Mouse (Mus musculus) frontal cortex, adult (tissue): ENCODE results near the gene Tmem170b.
A peak's percentile ranks its signal among the peaks of the same experiment; 100 is the strongest.

ENCODE experiments used
- ATAC-seq: cut with Nextera tagmentation; 2 replicates; pipeline ENCODE4 v1.9.2; 2017; ENCODE audit warnings: mild to moderate bottlenecking, moderate library complexity, mixed read lengths; ENCODE audit not compliant: low TSS enrichment

The Tmem170b gene

GRCm38 (mm10) chr13:41614539-41614938, 8.8 kb downstream of the Tmem170b start:
- no peak for ATAC-seq

- ATAC-seq: no peak
Observed at GRCm38 (mm10) chr13:41614982-41615381, 9.3 kb downstream of the Tmem170b start.

GRCm38 (mm10) chr13:41619470-41619869, 13.8 kb downstream of the Tmem170b start:
- no peak for ATAC-seq

- ATAC-seq: no peak
Observed at GRCm38 (mm10) chr13:41620132-41620531, 14.4 kb downstream of the Tmem170b start.

GRCm38 (mm10) chr13:41624123-41624522, 18.4 kb downstream of the Tmem170b start:
- ATAC-seq: no peak

- no peak for ATAC-seq
Observed at GRCm38 (mm10) chr13:41625248-41625647, 19.5 kb downstream of the Tmem170b start.

GRCm38 (mm10) chr13:41627277-41627916, 21.7 kb downstream of the Tmem170b start:
- peak; percentile 85 for ATAC-seq

- peak; percentile 93 for ATAC-seq
Observed at GRCm38 (mm10) chr13:41634401-41634818, 28.7 kb downstream of the Tmem170b start.

GRCm38 (mm10) chr13:41638083-41638482, 32.4 kb downstream of the Tmem170b start:
- ATAC-seq: no peak

- peak; percentile 56 for ATAC-seq
Observed at GRCm38 (mm10) chr13:41642851-41643250, 37.1 kb downstream of the Tmem170b start.

GRCm38 (mm10) chr13:41643798-41644197, 38.1 kb downstream of the Tmem170b start:
- ATAC-seq: no peak

GRCm38 (mm10) chr13:41644591-41645482, 39.1 kb downstream of the Tmem170b start:
- ATAC-seq: no peak

- no peak for ATAC-seq
Observed at GRCm38 (mm10) chr13:41645483-41645859, 39.8 kb downstream of the Tmem170b start.

- ATAC-seq: no peak
Observed at GRCm38 (mm10) chr13:41647976-41648375, 42.3 kb downstream of the Tmem170b start.

GRCm38 (mm10) chr13:41650665-41651064, 45.0 kb downstream of the Tmem170b start:
- ATAC-seq: no peak

- no peak for ATAC-seq
Observed at GRCm38 (mm10) chr13:41653791-41654190, 48.1 kb downstream of the Tmem170b start.

GRCm38 (mm10) chr13:41655576-41656090, 49.9 kb downstream of the Tmem170b start:
- ATAC-seq: no peak

- peak; percentile 52; the same call in 1 of the 2 replicates for ATAC-seq
Observed at GRCm38 (mm10) chr13:41660052-41660793, 54.5 kb downstream of the Tmem170b start.

GRCm38 (mm10) chr13:41661116-41661515, 55.4 kb downstream of the Tmem170b start:
- ATAC-seq: no peak

GRCm38 (mm10) chr13:41662401-41663070, 56.8 kb downstream of the Tmem170b start:
- ATAC-seq: no peak

- ATAC-seq: no peak
Observed at GRCm38 (mm10) chr13:41663501-41664195, 57.9 kb downstream of the Tmem170b start.
